In the genomic region with DNA sequence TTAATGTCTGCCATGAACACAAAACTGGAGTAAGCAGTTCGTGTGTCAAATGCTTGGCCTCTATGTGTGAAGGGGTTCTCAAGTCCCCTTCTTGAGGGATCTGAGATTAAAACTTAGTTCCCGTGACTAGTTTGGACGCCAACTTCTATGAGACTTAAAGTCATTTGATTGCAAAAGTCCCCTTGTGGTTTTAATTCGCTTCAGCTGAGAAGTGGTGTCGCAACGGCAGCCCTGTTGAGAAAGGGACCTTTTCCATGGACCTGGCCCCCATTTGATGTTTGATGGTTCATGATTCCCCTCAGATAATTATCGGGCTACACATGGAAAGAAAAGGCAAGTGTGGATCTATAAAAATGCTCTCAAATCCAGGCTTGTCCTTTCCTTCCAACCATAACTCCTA, we compare ENCODE assay signal across 8 mouse cellular contexts. TPM values are rescaled to one million over a fixed set of nuclear protein-coding genes. Genes with fewer than 3 reads are reported as not detected.
DNase-seq lines count a peak whose midpoint lies in the region; ATAC-seq and TF ChIP-seq lines count a peak whose summit lies in the region.

No protein-coding gene starts in this region.

- no peak overlapping the region; the same call in 1 of the 2 replicates for H3K4me2 ChIP-seq in hindbrain, embryonic 11.5 days (replicated peaks; ENCODE audit: low read depth, low read length)
- H3K4me2 ChIP-seq in hindbrain, embryonic 14.5 days (replicated peaks) = no peak overlapping the region
- H3K4me2 ChIP-seq in hindbrain, embryonic 12.5 days (replicated peaks) = peak overlapping the region; percentile 54

- TF ChIP-seq RAD21 in MEL (IDR thresholded peaks at IDR 0.05; ENCODE audit: low read depth, low read length) = no peak

- no peak for TF ChIP-seq CTCF in MEL (IDR thresholded peaks at IDR 0.05 in 2 of 3, conservative IDR thresholded peaks at IDR 0.05 in 1 of 3; ENCODE audit: control insufficient read depth in 1 of 3, insufficient read depth in 1 of 3, low read depth in 2 of 3, low read length in 3 of 3, poor library complexity in 1 of 3, severe bottlenecking in 1 of 3)
- no peak for TF ChIP-seq CTCF in cerebellum, adult 2 months (IDR thresholded peaks at IDR 0.05; ENCODE audit: borderline replicate concordance, insufficient read depth, low read depth, low read length)
- TF ChIP-seq CTCF in left cerebral cortex, adult 2 months (IDR thresholded peaks at IDR 0.05) = no peak

- TF ChIP-seq POLR2A in MEL (IDR thresholded peaks at IDR 0.05; ENCODE audit: control insufficient read depth in 1 of 2, insufficient read depth in 1 of 2, low read depth in 1 of 2, low read length in 2 of 2, poor library complexity in 1 of 2) = no peak
- TF ChIP-seq POLR2A in cerebellum, adult 2 months (IDR thresholded peaks at IDR 0.05; ENCODE audit: borderline replicate concordance, insufficient read depth, low read length) = no peak

- ATAC-seq in hindbrain, embryonic 11.5 days (ENCODE audit: low FRiP score) = no peak
- ATAC-seq in hindbrain, embryonic 14.5 days (ENCODE audit: low FRiP score) = no peak
- no peak for ATAC-seq in hindbrain, embryonic 12.5 days (ENCODE audit: low FRiP score)

- H3K9me3 ChIP-seq in hindbrain, embryonic 11.5 days (ENCODE audit: control insufficient read depth, low read length) = no peaks in the 10 kb centered on the region
- no peaks in the 10 kb centered on the region for H3K9me3 ChIP-seq in hindbrain, embryonic 14.5 days (ENCODE audit: control insufficient read depth, low read length)
- no peaks in the 10 kb centered on the region for H3K9me3 ChIP-seq in MEL (replicated peaks; ENCODE audit: insufficient read depth, low read length)
- no peaks in the 10 kb centered on the region for H3K9me3 ChIP-seq in hindbrain, embryonic 12.5 days (replicated peaks)

- intact Hi-C loops in left cerebral cortex, adult 2 months (cut with DNase I) = no loop called here

- peaks cover 3% of the 10 kb centered on the region for H3K4me1 ChIP-seq in hindbrain, embryonic 11.5 days (replicated peaks; ENCODE audit: control insufficient read depth, insufficient read depth, low read length)
- H3K4me1 ChIP-seq in hindbrain, embryonic 14.5 days (replicated peaks; ENCODE audit: control insufficient read depth, insufficient read depth, low read length) = peaks cover 19% of the 10 kb centered on the region; the same call in 1 of the 2 replicates
- H3K4me1 ChIP-seq in MEL (ENCODE audit: control insufficient read depth in 1 of 2, insufficient read depth in 2 of 2, low read length in 2 of 2) = peaks cover 13 to 59% of the 10 kb centered on the region in 2 experiments
- peaks cover 46% of the 10 kb centered on the region for H3K4me1 ChIP-seq in hindbrain, embryonic 12.5 days
- H3K4me1 ChIP-seq in cerebellum, adult 2 months (ENCODE audit: control insufficient read depth, insufficient read depth, low read length) = 0 out of 2 replicates have a peak, but pooled peaks cover 3% of the 10 kb centered on the region

- WGBS in hindbrain, embryonic 11.5 days = 92% methylated on average over 7 of the region's 7 CpGs
- 95% methylated on average over 7 of the region's 7 CpGs for WGBS in hindbrain, embryonic 14.5 days
- WGBS in hindbrain, embryonic 12.5 days = 88% methylated on average over 7 of the region's 7 CpGs
- 92% methylated on average over 7 of the region's 7 CpGs for WGBS in cerebellum, adult 2 months

- no peaks in the 10 kb centered on the region for H3K36me3 ChIP-seq in hindbrain, embryonic 11.5 days (ENCODE audit: control insufficient read depth, insufficient read depth, low read length)
- no peaks in the 10 kb centered on the region for H3K36me3 ChIP-seq in hindbrain, embryonic 14.5 days (replicated peaks; ENCODE audit: control insufficient read depth, insufficient read depth)
- peaks cover 0 to 50% of the 10 kb centered on the region in 2 experiments; a peak in 3 of 4 replicates for H3K36me3 ChIP-seq in MEL (ENCODE audit: control insufficient read depth in 1 of 2, insufficient read depth in 2 of 2, low read length in 2 of 2)
- H3K36me3 ChIP-seq in hindbrain, embryonic 12.5 days = no peaks in the 10 kb centered on the region

- H3K27ac ChIP-seq in hindbrain, embryonic 11.5 days (ENCODE audit: low read depth, low read length) = no peak overlapping the region
- H3K27ac ChIP-seq in hindbrain, embryonic 14.5 days = no peak overlapping the region
- peak overlapping the region; percentile 94 for H3K27ac ChIP-seq in MEL (ENCODE audit: control insufficient read depth, low read depth, low read length)
- no peak overlapping the region for H3K27ac ChIP-seq in hindbrain, embryonic 12.5 days
- H3K27ac ChIP-seq in cerebellum, adult 2 months (ENCODE audit: insufficient read depth, low read length) = no peak overlapping the region
- H3K27ac ChIP-seq in left cerebral cortex, adult 2 months = no peak overlapping the region

- DNase-seq in hindbrain, embryonic 11.5 days (ENCODE audit: low spot score) = no peak
- no peak for DNase-seq in hindbrain, embryonic 14.5 days (ENCODE audit: low spot score)
- DNase-seq in MEL (ENCODE audit: low read depth, low spot score) = no peak
- DNase-seq in lung, postnatal 25 days (ENCODE audit: low spot score) = peak; percentile 79
- DNase-seq in right cerebral cortex, postnatal 25 days = no peak
- no peak for DNase-seq in cerebellum, adult 2 months
- DNase-seq in left cerebral cortex, adult 2 months (ENCODE audit: extremely low spot score in 1 of 2, low spot score in 2 of 2) = no peak

- H3K9ac ChIP-seq in hindbrain, embryonic 11.5 days (ENCODE audit: low read depth, low read length) = peak overlapping the region; percentile 34; the same call in 1 of the 2 replicates
- H3K9ac ChIP-seq in hindbrain, embryonic 14.5 days = no peak overlapping the region
- H3K9ac ChIP-seq in MEL (ENCODE audit: control insufficient read depth, low read depth, low read length, poor library complexity, severe bottlenecking) = no peak overlapping the region
- H3K9ac ChIP-seq in hindbrain, embryonic 12.5 days = no peak overlapping the region

- H3K79me2 ChIP-seq in MEL (ENCODE audit: control insufficient read depth, insufficient read depth, low read length, poor library complexity) = peaks cover 19% of the 10 kb centered on the region

- H3K27me3 ChIP-seq in hindbrain, embryonic 11.5 days (ENCODE audit: control insufficient read depth, insufficient read depth, low read length) = no peaks in the 10 kb centered on the region
- H3K27me3 ChIP-seq in hindbrain, embryonic 14.5 days (ENCODE audit: control insufficient read depth, insufficient read depth, low read length) = no peaks in the 10 kb centered on the region
- H3K27me3 ChIP-seq in MEL (ENCODE audit: control insufficient read depth in 1 of 2, insufficient read depth in 2 of 2, low read length in 2 of 2) = no peaks in the 10 kb centered on the region
- H3K27me3 ChIP-seq in hindbrain, embryonic 12.5 days = no peaks in the 10 kb centered on the region
- no peaks in the 10 kb centered on the region for H3K27me3 ChIP-seq in cerebellum, adult 2 months (ENCODE audit: control insufficient read depth, insufficient read depth, low read length)

- TF ChIP-seq EP300 in MEL (IDR thresholded peaks at IDR 0.05; ENCODE audit: low read depth in 1 of 2, low read length in 2 of 2) = no peak

- H3K4me3 ChIP-seq in hindbrain, embryonic 11.5 days (ENCODE audit: low read depth, low read length) = no peak overlapping the region
- no peak overlapping the region for H3K4me3 ChIP-seq in hindbrain, embryonic 14.5 days (replicated peaks; ENCODE audit: low read length)
- no peak overlapping the region for H3K4me3 ChIP-seq in MEL (ENCODE audit: control insufficient read depth in 1 of 2, insufficient read depth in 1 of 2, low read depth in 2 of 2, low read length in 2 of 2)
- no peak overlapping the region for H3K4me3 ChIP-seq in hindbrain, embryonic 12.5 days
- H3K4me3 ChIP-seq in cerebellum, adult 2 months (replicated peaks; ENCODE audit: insufficient read depth, low read depth, low read length) = no peak overlapping the region
- no peak overlapping the region for H3K4me3 ChIP-seq in left cerebral cortex, adult 2 months

TF ChIP-seq in MEL, 35 proteins besides CTCF, POLR2A, EP300 and RAD21:
- TF ChIP-seq MAZ (IDR thresholded peaks at IDR 0.05; ENCODE audit: low read depth, low read length) = no peak
- no peak for TF ChIP-seq SIN3A (IDR thresholded peaks at IDR 0.05; ENCODE audit: low read length)
- TF ChIP-seq ZC3H11A (IDR thresholded peaks at IDR 0.05; ENCODE audit: low read depth, low read length) = no peak
- no peak for TF ChIP-seq ZKSCAN1 (IDR thresholded peaks at IDR 0.05; ENCODE audit: low read depth, low read length)

RNA-seq across cellular contexts. Expression of a gene that starts 7.3 kb away (rescaled TPM):
- 5.5 and 6.2 TPM in 2 replicates for polyA plus RNA-seq in hindbrain, embryonic 11.5 days (2014; fragmentation: Nextera tagmentation; extraction: Ambion mirVana)
- 1.2 and 1.3 TPM in 2 replicates for polyA plus RNA-seq in hindbrain, embryonic 14.5 days (2014; fragmentation: Nextera tagmentation; extraction: Ambion mirVana)
- 11.2 and 12.3 TPM in 2 replicates for total RNA-seq in MEL (2012; rRNA removed)
- 10 to 100 TPM in 1 of 2 experiments, not detected in 1; 25.4 TPM for polyA plus RNA-seq in MEL (2012; ENCODE audit: insufficient read depth in 1 of 2, insufficient read length in 2 of 2, low read depth in 1 of 2, low replicate concordance in 2 of 2, missing spikeins in 1 of 2)
- polyA plus RNA-seq in hindbrain, embryonic 12.5 days (2016; fragmentation: Nextera tagmentation; extraction: Ambion mirVana) = 7.0 and 7.9 TPM in 2 replicates
- polyA plus RNA-seq in cerebellum, adult 2 months (2012; rRNA removed) = 0.27 and 0.74 TPM in 2 replicates
- total RNA-seq in left cerebral cortex, adult 2 months (2021) = 1 to 10 TPM in 1 of 2 experiments, under 1 TPM in 1; 0.36 to 1.3 TPM

RNA-seq across cellular contexts. Expression of a gene that starts 26.7 kb away (rescaled TPM):
- polyA plus RNA-seq in hindbrain, embryonic 11.5 days (2014; fragmentation: Nextera tagmentation; extraction: Ambion mirVana) = 2.5 and 3.3 TPM in 2 replicates
- 4.9 TPM in 2 replicates for polyA plus RNA-seq in hindbrain, embryonic 14.5 days (2014; fragmentation: Nextera tagmentation; extraction: Ambion mirVana)
- total RNA-seq in MEL (2012; rRNA removed) = 0.03 and 0.04 TPM in 2 replicates
- polyA plus RNA-seq in MEL (2012; ENCODE audit: insufficient read depth in 1 of 2, insufficient read length in 2 of 2, low read depth in 1 of 2, low replicate concordance in 2 of 2, missing spikeins in 1 of 2) = under 1 TPM in 1 of 2 experiments, not detected in 1; 0.33 TPM
- 11.6 and 11.8 TPM in 2 replicates for polyA plus RNA-seq in hindbrain, embryonic 12.5 days (2016; fragmentation: Nextera tagmentation; extraction: Ambion mirVana)
- polyA plus RNA-seq in cerebellum, adult 2 months (2012; rRNA removed) = 5.5 and 6.3 TPM in 2 replicates
- 1 to 10 TPM; 2.2 to 2.4 TPM for total RNA-seq in left cerebral cortex, adult 2 months (2021)

RNA-seq across cellular contexts. Expression of a gene that starts 36.2 kb away (rescaled TPM):
- 453 and 482 TPM in 2 replicates for polyA plus RNA-seq in hindbrain, embryonic 11.5 days (2014; fragmentation: Nextera tagmentation; extraction: Ambion mirVana)
- 194 and 206 TPM in 2 replicates for polyA plus RNA-seq in hindbrain, embryonic 14.5 days (2014; fragmentation: Nextera tagmentation; extraction: Ambion mirVana)
- 0.16 and 0.27 TPM in 2 replicates for total RNA-seq in MEL (2012; rRNA removed)
- under 1 TPM in 1 of 2 experiments, not detected in 1; 0.17 TPM for polyA plus RNA-seq in MEL (2012; ENCODE audit: insufficient read depth in 1 of 2, insufficient read length in 2 of 2, low read depth in 1 of 2, low replicate concordance in 2 of 2, missing spikeins in 1 of 2)
- polyA plus RNA-seq in hindbrain, embryonic 12.5 days (2016; fragmentation: Nextera tagmentation; extraction: Ambion mirVana) = 372 and 426 TPM in 2 replicates
- polyA plus RNA-seq in cerebellum, adult 2 months (2012; rRNA removed) = 53.6 and 55.1 TPM in 2 replicates
- 10 to 100 TPM; 26.8 to 36.1 TPM for total RNA-seq in left cerebral cortex, adult 2 months (2021)

Comparison
In these comparisons a context has a peak if more than half of its experiments do, and no peak if none do; other contexts are left out.
1. RNA of a gene that starts 36.2 kb away (polyA plus RNA-seq): 453 to 482 TPM in hindbrain, embryonic 11.5 days, 372 to 426 TPM in hindbrain, embryonic 12.5 days, 194 to 206 TPM in hindbrain, embryonic 14.5 days and 53.6 to 55.1 TPM in cerebellum, adult 2 months; 0.17 TPM in MEL; every median in the first group is over 10 times any median in the second.